Mouse (Mus musculus) liver, adult 2 months (tissue): ENCODE measurements at regions not wholly inside any gene's neighbourhood (a gene's known extent, or its start where the extent isn't known, plus 50 kb on each side); places are given as distances from the start of the nearest gene placed in this dataset.

Source experiments
- CTCF ChIP-seq: fragments of 200-500 bp; IDR thresholded peaks from 2 replicates; pipeline ENCODE4 v1.5.1; 2011; ENCODE audit warnings: low read depth, low read length, control low read depth
- POLR2A ChIP-seq: fragments of 200-500 bp; IDR thresholded peaks from 2 replicates; pipeline ENCODE4 v1.6.1; 2011; ENCODE audit warnings: low read length, control low read depth; ENCODE audit not compliant: insufficient read depth; ENCODE audit errors: extremely low read depth

GRCm38 (mm10) chr13:6028878-6029277, 167.6 kb downstream of the Klf6 start:
- TF ChIP-seq CTCF (no peak), POLR2A (no peak)
